Mouse (Mus musculus) limb, embryonic 14.5 days (tissue): ENCODE data around the gene Ndufs2. TPM values are rescaled to one million over a fixed set of nuclear protein-coding genes. Genes with fewer than 3 reads are reported as not detected.

Source experiments
- ATAC-seq: fragments of 200-750 bp; cut with Nextera tagmentation; 2 replicates; pipeline ENCODE4 v1.8.0; 2017; ENCODE audit warnings: low read depth, moderate number of reproducible peaks, moderate TSS enrichment; ENCODE audit not compliant: low FRiP score
- DNase-seq: peaks from one replicate; pipeline ENCODE4 v3.0.0-alpha.2; 2015; ENCODE audit warnings: low spot score
- H3K27ac ChIP-seq: fragments of 300-500 bp; sonication (generic); replicated peaks from 2 replicates; pipeline ENCODE4 v1.5.1; 2014; ENCODE audit warnings: low read depth, mild to moderate bottlenecking, low read length, moderate library complexity, mixed read lengths
- H3K27me3 ChIP-seq: fragments of 300-500 bp; sonication (generic); 2 replicates; pipeline ENCODE4 v1.6.1; 2014; ENCODE audit warnings: low read length, mixed read lengths; ENCODE audit not compliant: control insufficient read depth, insufficient read depth
- H3K36me3 ChIP-seq: fragments of 300-500 bp; sonication (generic); 2 replicates; pipeline ENCODE4 v1.6.1; 2014; ENCODE audit warnings: mild to moderate bottlenecking, low read length, moderate library complexity, mixed read lengths; ENCODE audit not compliant: control insufficient read depth, insufficient read depth
- H3K4me1 ChIP-seq: fragments of 300-500 bp; sonication (generic); 2 replicates; pipeline ENCODE4 v1.6.1; 2014; ENCODE audit warnings: antibody characterized with exemption, low read length, mixed read lengths; ENCODE audit not compliant: control insufficient read depth, insufficient read depth
- H3K4me2 ChIP-seq: fragments of 300-500 bp; sonication (generic); replicated peaks from 2 replicates; pipeline ENCODE4 v1.6.1; 2014; ENCODE audit warnings: low read depth, mild to moderate bottlenecking, low read length, moderate library complexity; ENCODE audit not compliant: severe bottlenecking
- H3K4me3 ChIP-seq: fragments of 300-500 bp; sonication (generic); replicated peaks from 2 replicates; pipeline ENCODE4 v1.5.1; 2014; ENCODE audit warnings: low read length
- H3K9ac ChIP-seq: fragments of 300-500 bp; sonication (generic); 2 replicates; pipeline ENCODE4 v1.6.1; 2014; ENCODE audit warnings: mild to moderate bottlenecking, low read depth, low read length, moderate library complexity; ENCODE audit not compliant: severe bottlenecking
- H3K9me3 ChIP-seq: fragments of 300-500 bp; sonication (generic); 2 replicates; pipeline ENCODE4 v1.6.1; 2016; ENCODE audit warnings: low read length; ENCODE audit not compliant: control insufficient read depth
- POLR2A ChIP-seq: fragments of 200-500 bp; IDR thresholded peaks from 2 replicates; pipeline ENCODE4 v1.8.0; 2012; ENCODE audit warnings: inconsistent platforms, mild to moderate bottlenecking, moderate library complexity, borderline replicate concordance; ENCODE audit not compliant: insufficient read depth, insufficient read length; ENCODE audit errors: extremely low read depth
- WGBS: fragments of 180-500 bp; shearing (Covaris S2); extraction: QIAGEN DNeasy Blood & Tissue Kit; methylation state at CpG from one replicate; pipeline ENCODE4 v1.1.7; 2014; 5-methylcytosine and 5-hydroxymethylcytosine counted together
- polyA plus RNA-seq, 2 experiments: library from polyadenylated mRNA; depleted of rRNA in 1 of 2; stranded (reverse) in 1 of 2; unstranded in 1 of 2; fragments of >200 nt; fragmentation: Nextera tagmentation in 1 of 2; extraction: Ambion mirVana in 1 of 2; gene quantifications; 2 replicates each; pipeline versions ENCODE4 v1.2.1 to v1.2.3; 2012 to 2014

The Ndufs2 gene
- polyA plus RNA-seq, 2 experiments = 151 to 216 TPM

DNA sequence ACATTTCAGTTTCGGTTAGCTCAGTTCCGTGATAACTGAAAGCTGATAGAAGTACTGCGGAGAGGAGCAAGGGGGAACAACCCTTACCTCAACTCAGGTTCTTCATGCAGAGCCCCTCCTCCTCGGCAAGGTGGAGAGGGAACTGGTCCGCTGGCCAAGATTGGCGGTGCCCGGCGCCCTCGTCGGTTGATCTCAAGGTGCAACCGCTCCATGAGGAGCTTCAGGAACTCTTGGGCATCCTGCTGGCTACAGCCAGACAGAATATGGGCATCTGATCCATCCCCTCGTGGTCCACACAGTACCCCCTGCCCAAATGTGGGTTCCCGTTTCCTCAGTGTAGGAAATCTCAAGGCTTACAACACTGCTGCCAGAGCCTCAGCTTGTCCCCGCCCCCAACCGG is 33.3 kb upstream of the Ndufs2 start:
- WGBS = 90% methylated on average over 15 of the region's 15 CpGs
- Histone ChIP-seq H3K27ac (no peak overlapping the region), H3K27me3 (no peaks in the 10 kb centered on the region), H3K9ac (no peak overlapping the region), H3K4me2 (no peak overlapping the region), H3K9me3 (no peaks in the 10 kb centered on the region), H3K4me1 (peaks cover 18% of the 10 kb centered on the region), H3K4me3 (no peak overlapping the region), H3K36me3 (peaks cover 58% of the 10 kb centered on the region)
- no peak for TF ChIP-seq POLR2A
- DNase-seq (no peak), ATAC-seq (no peak)

GRCm38 (mm10) chr1:171283188-171284160 is 32.3 kb upstream of the Ndufs2 start:
- 93% methylated on average over 18 of the region's 18 CpGs for WGBS
- H3K4me3 ChIP-seq = no peak overlapping the region
- TF ChIP-seq POLR2A = no peak
- H3K4me2 ChIP-seq = no peak overlapping the region
- H3K4me1 ChIP-seq = peaks cover 18% of the 10 kb centered on the region
- no peak overlapping the region for H3K27ac ChIP-seq
- no peak for DNase-seq
- no peaks in the 10 kb centered on the region for H3K9me3 ChIP-seq
- no peak overlapping the region for H3K9ac ChIP-seq
- no peaks in the 10 kb centered on the region for H3K27me3 ChIP-seq
- no peak for ATAC-seq
- H3K36me3 ChIP-seq = peaks cover 57% of the 10 kb centered on the region

DNA sequence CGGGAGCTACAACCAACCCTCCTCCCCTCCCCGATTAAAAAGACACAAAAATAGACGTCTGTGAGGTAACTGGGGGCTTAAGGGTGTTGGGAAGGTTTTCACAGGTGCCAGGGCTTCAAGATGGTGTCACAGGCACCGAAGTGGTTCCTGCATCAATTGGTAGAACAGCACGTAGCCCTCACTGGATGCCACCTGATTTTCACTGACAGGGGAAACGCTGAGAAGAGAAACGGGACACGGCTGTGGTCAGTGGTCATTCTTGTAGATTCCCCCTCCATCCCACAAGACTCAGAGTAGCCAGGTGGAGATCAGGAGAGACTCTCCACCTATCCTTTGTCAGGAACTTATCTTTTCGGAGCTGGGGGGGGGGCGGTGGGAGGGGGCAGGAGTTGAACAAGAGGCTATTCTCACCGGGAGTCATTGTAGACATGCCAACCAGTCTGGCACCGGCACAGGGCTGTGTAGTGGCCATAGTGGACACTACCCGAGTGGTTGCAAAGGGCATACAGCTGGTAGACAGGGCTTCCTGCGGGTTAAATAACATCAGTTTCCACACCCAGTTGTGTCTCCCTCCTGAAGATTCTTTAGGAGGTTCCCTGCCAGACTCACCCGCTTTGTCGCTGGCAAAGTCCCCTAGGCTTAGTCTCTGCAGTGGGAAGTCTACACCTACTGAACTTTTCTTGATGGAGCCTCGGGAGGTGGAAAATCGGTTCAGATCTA is 31.1 kb upstream of the Ndufs2 start:
- Histone ChIP-seq H3K4me3 (no peak overlapping the region), H3K4me2 (peak overlapping the region; percentile 75; the same call in 1 of the 2 replicates), H3K27me3 (no peaks in the 10 kb centered on the region), H3K27ac (peak overlapping the region; percentile 87; the same call in 1 of the 2 replicates), H3K9ac (no peak overlapping the region), H3K9me3 (no peaks in the 10 kb centered on the region), H3K4me1 (peaks cover 15% of the 10 kb centered on the region), H3K36me3 (peaks cover 65% of the 10 kb centered on the region)
- no peak for TF ChIP-seq POLR2A
- no peak for ATAC-seq
- no peak for DNase-seq
- 79% methylated on average over 18 of the region's 18 CpGs for WGBS

- H3K27ac ChIP-seq = peak overlapping the region; percentile 87
- peak overlapping the region; percentile 75 for H3K4me2 ChIP-seq
- H3K36me3 ChIP-seq = peaks cover 71% of the 10 kb centered on the region
- peak; percentile 81 for DNase-seq
- H3K9ac ChIP-seq = peak overlapping the region; percentile 62
- ATAC-seq = peak; percentile 48
- H3K27me3 ChIP-seq = no peaks in the 10 kb centered on the region
- H3K4me3 ChIP-seq = peak overlapping the region; percentile 55
- H3K4me1 ChIP-seq = peaks cover 12% of the 10 kb centered on the region
- WGBS = 1% methylated on average over 10 of the region's 10 CpGs
- TF ChIP-seq POLR2A = no peak
- no peaks in the 10 kb centered on the region for H3K9me3 ChIP-seq
Measured at GRCm38 (mm10) chr1:171281528-171281923, 30.3 kb upstream of the Ndufs2 start.

DNA sequence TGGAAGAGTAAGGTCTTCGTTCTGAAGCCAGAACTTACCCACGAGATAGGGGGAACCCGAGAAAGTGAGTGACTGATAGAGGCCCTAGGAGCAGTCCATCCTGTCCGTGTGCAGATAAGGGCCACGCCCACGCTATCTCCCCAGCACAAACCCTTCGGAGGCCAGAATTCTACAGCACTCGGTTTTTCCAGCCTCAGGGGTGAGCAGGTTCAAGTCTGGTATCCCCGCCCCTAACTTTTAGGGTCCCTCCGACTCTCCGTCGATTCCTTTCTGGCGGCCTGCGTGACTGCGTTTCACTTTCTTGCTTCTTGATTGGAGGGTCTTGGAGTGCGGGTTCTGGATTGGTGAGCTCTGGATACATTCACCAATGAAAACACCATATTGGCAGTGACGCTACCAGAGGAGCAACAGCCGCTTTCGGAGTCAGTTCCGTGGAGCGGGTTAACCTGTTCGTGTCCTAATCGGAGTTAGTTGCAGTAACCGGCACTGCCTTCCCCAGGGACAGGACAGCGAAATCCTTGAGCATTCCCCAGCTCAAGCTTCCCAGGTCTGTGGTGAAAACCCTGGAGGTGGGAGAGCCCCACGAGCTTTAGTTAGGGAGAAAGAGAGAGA is 29.8 kb upstream of the Ndufs2 start, which contains the start of gene Ppox:
Gene Ppox (minus strand): TSS at position 271 of the 612 bp plus-strand sequence.
- H3K4me3 ChIP-seq = peak within 1 kb of the TSS; percentile 55

More for the DNA sequence above, 29.8 kb upstream of the Ndufs2 start, which contains the start of gene Ppox:
- no peak for TF ChIP-seq POLR2A
- Histone ChIP-seq H3K9ac (peak within 1 kb of the TSS; percentile 63), H3K9me3 (no peaks in the 10 kb centered on the region), H3K4me2 (peak within 1 kb of the TSS; percentile 76), H3K36me3 (peaks cover 71% of the 10 kb centered on the region), H3K4me1 (peaks cover 8% of the 10 kb centered on the region), H3K27ac (peak within 1 kb of the TSS; percentile 87), H3K27me3 (no peaks in the 10 kb centered on the region)
- WGBS = 0% methylated on average over 26 of the region's 26 CpGs
- DNase-seq (peak; percentile 98), ATAC-seq (peak; percentile 98)
